Mouse (Mus musculus): ENCODE measurements at regions not wholly inside any gene's neighbourhood (a gene's known extent, or its start where the extent isn't known, plus 50 kb on each side); places are given as distances from the start of the nearest gene placed in this dataset.

DNA sequence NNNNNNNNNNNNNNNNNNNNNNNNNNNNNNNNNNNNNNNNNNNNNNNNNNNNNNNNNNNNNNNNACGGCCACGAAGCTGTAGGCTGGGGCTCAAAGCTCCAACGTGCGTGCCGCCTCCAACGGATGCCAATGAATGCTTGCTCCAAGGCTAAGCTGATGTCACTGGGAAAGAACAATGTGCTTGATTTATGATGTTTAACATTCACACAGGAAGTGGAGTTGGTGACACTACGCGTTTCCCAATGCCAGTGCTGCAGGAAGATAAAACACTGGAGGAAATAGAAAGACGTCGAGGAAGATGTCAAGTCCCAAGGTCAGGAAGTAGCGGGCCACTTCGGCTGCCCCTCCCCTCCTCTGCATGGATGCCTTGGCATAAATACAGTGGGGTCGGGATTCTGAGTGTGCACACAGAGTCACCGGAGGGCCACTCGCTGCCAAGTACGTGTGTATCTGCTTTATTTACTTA is 180.7 kb upstream of the Azi2 start:
- H3K4me2 ChIP-seq, result no peak overlapping the region
- 0 out of 2 replicates have a peak, but pooled peaks cover 3% of the 10 kb centered on the region for H3K4me1 ChIP-seq
- no peak overlapping the region for H3K4me3 ChIP-seq (replicated peaks)
- no peak overlapping the region for H3K27ac ChIP-seq
- no peak overlapping the region for H3K9ac ChIP-seq
- 44% methylated on average over 16 of the region's 16 CpGs for WGBS
- no peaks in the 10 kb centered on the region for H3K36me3 ChIP-seq
- ATAC-seq (ENCODE audit: insufficient read depth, low FRiP score, low read depth), result no peak
- no peaks in the 10 kb centered on the region for H3K9me3 ChIP-seq
- H3K27me3 ChIP-seq (replicated peaks), result no peaks in the 10 kb centered on the region

DNA sequence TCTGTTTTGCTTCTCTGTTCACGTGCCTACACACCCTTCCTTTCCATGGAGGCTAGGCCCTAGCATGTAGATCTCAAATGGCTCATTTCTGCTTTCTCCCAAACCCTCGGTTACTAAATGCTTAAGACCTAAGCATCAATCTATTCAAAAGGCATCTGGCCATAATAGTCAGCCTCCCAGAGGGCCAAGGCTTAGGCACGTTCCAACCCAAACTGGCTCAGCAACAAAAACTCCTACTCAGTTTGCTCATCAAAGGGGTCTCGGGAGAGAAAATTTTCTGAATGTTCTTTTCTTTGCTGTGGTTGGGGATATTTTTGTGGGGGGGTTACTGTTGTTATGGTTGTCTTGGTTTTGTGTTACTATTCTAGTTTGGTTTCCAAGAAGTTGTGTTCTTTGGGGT is 196.8 kb upstream of the Azi2 start:
- 66% methylated on average over 4 of the region's 4 CpGs for WGBS
- H3K27me3 ChIP-seq (replicated peaks), result no peaks in the 10 kb centered on the region
- no peak for ATAC-seq (ENCODE audit: insufficient read depth, low FRiP score, low read depth)
- no peaks in the 10 kb centered on the region for H3K9me3 ChIP-seq
- no peak overlapping the region for H3K9ac ChIP-seq
- H3K36me3 ChIP-seq, result no peaks in the 10 kb centered on the region
- no peak overlapping the region for H3K27ac ChIP-seq
- H3K4me1 ChIP-seq, result no peaks in the 10 kb centered on the region
- H3K4me2 ChIP-seq, result no peak overlapping the region
- H3K4me3 ChIP-seq (replicated peaks), result no peak overlapping the region

GRCm38 (mm10) chr9:117836696-117837380 is 203.5 kb upstream of the Azi2 start:
- 47% methylated on average over 12 of the region's 12 CpGs for WGBS
- H3K27me3 ChIP-seq (replicated peaks), result no peaks in the 10 kb centered on the region
- no peak overlapping the region for H3K4me2 ChIP-seq
- no peak overlapping the region for H3K27ac ChIP-seq
- H3K9ac ChIP-seq, result no peak overlapping the region
- no peaks in the 10 kb centered on the region for H3K9me3 ChIP-seq
- no peak overlapping the region for H3K4me3 ChIP-seq (replicated peaks)
- no peak for ATAC-seq (ENCODE audit: insufficient read depth, low FRiP score, low read depth)
- no peaks in the 10 kb centered on the region for H3K4me1 ChIP-seq
- no peaks in the 10 kb centered on the region for H3K36me3 ChIP-seq

DNA sequence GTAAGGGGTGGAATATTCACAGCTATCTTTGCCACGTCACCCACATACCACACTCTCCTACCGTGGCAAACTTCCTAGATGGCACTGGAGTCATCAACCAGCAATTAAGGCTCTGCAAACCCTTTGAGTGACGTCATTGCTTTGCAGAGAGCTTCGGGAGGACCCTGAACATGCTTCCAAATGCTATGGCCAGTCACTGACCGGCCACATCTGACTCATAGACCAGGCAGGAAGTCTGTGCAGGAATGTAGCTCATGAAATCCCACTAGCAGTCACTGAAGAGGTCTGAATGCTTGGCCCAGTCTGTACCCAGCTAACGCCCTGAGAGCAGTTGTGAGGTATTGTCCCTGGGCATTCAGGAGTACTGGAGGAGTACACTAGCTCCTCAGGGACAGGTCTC is 203.9 kb upstream of the Rbms3 start:
- Histone ChIP-seq H3K4me2 (no peak overlapping the region), H3K9ac (no peak overlapping the region), H3K36me3 (no peaks in the 10 kb centered on the region), H3K27me3 (replicated peaks) (no peaks in the 10 kb centered on the region), H3K4me3 (replicated peaks) (no peak overlapping the region), H3K27ac (no peak overlapping the region), H3K9me3 (no peaks in the 10 kb centered on the region), H3K4me1 (no peaks in the 10 kb centered on the region)
- no peak for ATAC-seq (ENCODE audit: insufficient read depth, low FRiP score, low read depth)
- WGBS, result 71% methylated on average over 6 of the region's 6 CpGs

GRCm38 (mm10) chr9:117814661-117815060 is 184.9 kb upstream of the Rbms3 start:
- Histone ChIP-seq H3K9ac (no peak overlapping the region), H3K27me3 (replicated peaks) (no peaks in the 10 kb centered on the region), H3K4me3 (replicated peaks) (no peak overlapping the region), H3K4me1 (no peaks in the 10 kb centered on the region), H3K4me2 (no peak overlapping the region), H3K9me3 (no peaks in the 10 kb centered on the region), H3K36me3 (no peaks in the 10 kb centered on the region), H3K27ac (no peak overlapping the region)
- ATAC-seq (ENCODE audit: insufficient read depth, low FRiP score, low read depth), result no peak
- WGBS, result 50% methylated on average over 4 of the region's 4 CpGs

- no peak overlapping the region for H3K9ac ChIP-seq
- 63% methylated on average over 9 of the region's 9 CpGs for whole genome bisulfite sequencing
- no peaks in the 10 kb centered on the region for H3K4me1 ChIP-seq
- H3K36me3 ChIP-seq, result no peaks in the 10 kb centered on the region
- H3K27ac ChIP-seq, result no peak overlapping the region
- H3K27me3 ChIP-seq (replicated peaks), result no peaks in the 10 kb centered on the region
- no peak overlapping the region for H3K4me2 ChIP-seq
- ATAC-seq (ENCODE audit: insufficient read depth, low FRiP score, low read depth), result no peak
- H3K4me3 ChIP-seq (replicated peaks), result no peak overlapping the region
- no peaks in the 10 kb centered on the region for H3K9me3 ChIP-seq
These were observed 183.5 kb upstream of the Rbms3 start for GRCm38 (mm10) chr9:117813216-117813615.

DNA sequence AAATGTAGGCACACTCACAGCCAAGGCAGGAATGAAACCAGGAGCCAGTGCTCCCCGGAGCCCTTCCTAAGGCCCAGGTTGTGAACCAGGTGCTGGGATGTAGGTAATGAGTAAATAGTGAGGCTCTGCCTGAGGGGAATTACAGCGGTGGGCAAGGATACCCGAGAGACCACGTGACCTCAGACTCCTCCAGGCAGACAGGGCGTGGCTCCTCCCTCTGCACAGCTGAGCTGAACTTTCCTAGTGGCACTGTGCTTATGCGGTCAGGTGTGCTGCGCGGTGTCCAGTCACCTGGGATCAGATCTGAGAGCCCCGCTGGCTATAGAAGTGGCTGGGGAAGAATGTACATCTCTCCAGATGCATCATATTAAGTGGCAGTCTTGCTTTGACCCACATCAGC is 176.1 kb upstream of the Rbms3 start:
- no peaks in the 10 kb centered on the region for H3K27me3 ChIP-seq (replicated peaks)
- H3K9me3 ChIP-seq, result no peaks in the 10 kb centered on the region
- no peak overlapping the region for H3K27ac ChIP-seq
- no peaks in the 10 kb centered on the region for H3K4me1 ChIP-seq
- no peak overlapping the region for H3K4me2 ChIP-seq
- H3K4me3 ChIP-seq (replicated peaks), result no peak overlapping the region
- no peak; the same call in 1 of the 2 replicates for ATAC-seq (ENCODE audit: insufficient read depth, low FRiP score, low read depth)
- no peak overlapping the region for H3K9ac ChIP-seq
- WGBS, result 67% methylated on average over 9 of the region's 9 CpGs
- H3K36me3 ChIP-seq, result no peaks in the 10 kb centered on the region

DNA sequence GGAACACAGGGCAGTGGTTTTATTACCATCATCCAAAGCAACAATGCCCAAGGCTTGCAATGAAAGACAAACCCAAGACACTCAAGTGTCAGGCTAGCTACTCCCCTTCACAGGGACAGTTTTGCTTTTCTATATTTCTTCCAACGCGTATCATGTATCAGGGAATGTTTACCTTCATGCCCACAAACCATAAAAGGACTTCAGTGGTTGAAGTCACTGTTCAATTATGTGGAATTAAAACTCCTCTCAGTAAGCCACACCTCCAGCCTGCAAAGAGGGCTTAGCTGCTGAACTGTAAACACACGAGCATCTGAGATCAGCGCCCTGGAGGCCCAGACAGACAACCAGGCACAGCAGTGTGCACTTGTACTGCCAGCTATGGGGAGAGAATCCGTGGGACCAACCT is 154.5 kb upstream of the Rbms3 start:
- no peaks in the 10 kb centered on the region for H3K9me3 ChIP-seq
- no peaks in the 10 kb centered on the region for H3K36me3 ChIP-seq
- no peaks in the 10 kb centered on the region for H3K27me3 ChIP-seq (replicated peaks)
- 42% methylated on average over 5 of the region's 5 CpGs for WGBS
- H3K4me1 ChIP-seq, result no peaks in the 10 kb centered on the region
- H3K27ac ChIP-seq, result no peak overlapping the region
- no peak overlapping the region for H3K4me2 ChIP-seq
- H3K4me3 ChIP-seq (replicated peaks), result no peak overlapping the region
- H3K9ac ChIP-seq, result no peak overlapping the region
- no peak for ATAC-seq (ENCODE audit: insufficient read depth, low FRiP score, low read depth)

- WGBS, result 85% methylated on average over 6 of the region's 6 CpGs
These were observed 124.9 kb upstream of the Rbms3 start for GRCm38 (mm10) chr9:117754651-117755050.

GRCm38 (mm10) chr9:117753466-117753865 is 123.8 kb upstream of the Rbms3 start:
- Histone ChIP-seq H3K4me3 (replicated peaks) (no peak overlapping the region), H3K27me3 (replicated peaks) (no peaks in the 10 kb centered on the region), H3K27ac (no peak overlapping the region), H3K4me1 (no peaks in the 10 kb centered on the region), H3K36me3 (no peaks in the 10 kb centered on the region), H3K9ac (no peak overlapping the region), H3K4me2 (no peak overlapping the region), H3K9me3 (no peaks in the 10 kb centered on the region)
- 75% methylated on average over 3 of the region's 3 CpGs for WGBS
- ATAC-seq (ENCODE audit: insufficient read depth, low FRiP score, low read depth), result no peak

More at GRCm38 (mm10) chr9:117754651-117755050, 124.9 kb upstream of the Rbms3 start:
- no peak for ATAC-seq (ENCODE audit: insufficient read depth, low FRiP score, low read depth)
- H3K27me3 ChIP-seq (replicated peaks), result no peaks in the 10 kb centered on the region
- no peak overlapping the region for H3K9ac ChIP-seq
- H3K36me3 ChIP-seq, result no peaks in the 10 kb centered on the region
- H3K4me2 ChIP-seq, result no peak overlapping the region
- no peak overlapping the region for H3K4me3 ChIP-seq (replicated peaks)
- no peak overlapping the region for H3K27ac ChIP-seq
- no peaks in the 10 kb centered on the region for H3K4me1 ChIP-seq
- no peaks in the 10 kb centered on the region for H3K9me3 ChIP-seq

DNA sequence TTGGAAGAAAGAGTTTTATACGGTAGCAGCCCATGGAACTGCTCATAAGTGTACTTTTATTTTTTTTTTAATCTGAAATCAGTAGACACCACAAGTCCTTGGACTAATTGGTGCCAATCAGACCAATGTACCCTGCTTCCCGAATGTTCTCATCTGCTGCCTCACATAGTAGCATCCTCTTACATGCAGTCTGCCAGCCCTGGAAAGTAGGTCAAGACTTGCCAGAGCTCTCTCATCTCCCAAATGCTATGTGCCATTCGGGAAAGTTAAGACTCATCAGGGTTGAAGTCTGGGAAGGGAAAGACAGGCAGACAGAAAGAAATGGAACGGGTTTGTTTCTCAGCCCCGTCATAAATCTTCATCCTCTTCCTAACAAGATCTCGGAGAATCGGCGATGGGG is 115.2 kb upstream of the Rbms3 start:
- H3K9ac ChIP-seq, result no peak overlapping the region
- WGBS, result 87% methylated on average over 8 of the region's 8 CpGs
- no peak overlapping the region for H3K4me2 ChIP-seq
- H3K4me3 ChIP-seq (replicated peaks), result no peak overlapping the region
- H3K4me1 ChIP-seq, result no peaks in the 10 kb centered on the region
- H3K27me3 ChIP-seq (replicated peaks), result no peaks in the 10 kb centered on the region
- H3K36me3 ChIP-seq, result no peaks in the 10 kb centered on the region
- H3K9me3 ChIP-seq, result no peaks in the 10 kb centered on the region
- no peak for ATAC-seq (ENCODE audit: insufficient read depth, low FRiP score, low read depth)
- no peak overlapping the region for H3K27ac ChIP-seq

DNA sequence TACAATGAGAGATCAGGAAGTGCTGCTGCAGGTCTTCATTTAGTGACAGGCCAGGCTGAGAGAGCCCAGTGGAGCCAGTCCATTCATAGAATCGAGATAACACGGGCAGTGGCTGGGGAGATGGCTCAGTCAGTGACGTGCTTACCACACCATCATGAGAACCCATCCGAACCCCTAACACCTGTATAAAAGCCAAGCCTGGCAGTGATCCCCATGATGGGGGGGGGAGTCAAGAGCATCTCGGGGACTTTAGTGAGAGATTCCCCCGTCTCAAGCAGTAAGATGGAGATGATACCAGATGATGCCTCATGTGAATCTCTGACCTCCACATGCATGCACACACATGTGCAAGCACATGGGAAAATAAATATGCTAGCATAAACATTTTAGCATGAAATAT is 99.7 kb upstream of the Rbms3 start:
- no peak for ATAC-seq (ENCODE audit: insufficient read depth, low FRiP score, low read depth)
- Histone ChIP-seq H3K9ac (no peak overlapping the region), H3K4me2 (no peak overlapping the region), H3K4me3 (replicated peaks) (no peak overlapping the region), H3K4me1 (no peaks in the 10 kb centered on the region), H3K9me3 (no peaks in the 10 kb centered on the region), H3K27me3 (replicated peaks) (no peaks in the 10 kb centered on the region), H3K27ac (no peak overlapping the region), H3K36me3 (no peaks in the 10 kb centered on the region)
- 94% methylated on average over 6 of the region's 6 CpGs for WGBS

GRCm38 (mm10) chr9:117720161-117720598 is 90.5 kb upstream of the Rbms3 start:
- Histone ChIP-seq H3K36me3 (no peaks in the 10 kb centered on the region), H3K4me1 (no peaks in the 10 kb centered on the region), H3K27ac (peak overlapping the region; percentile 33), H3K9me3 (no peaks in the 10 kb centered on the region), H3K4me2 (no peak overlapping the region), H3K9ac (no peak overlapping the region), H3K4me3 (replicated peaks) (no peak overlapping the region), H3K27me3 (replicated peaks) (no peaks in the 10 kb centered on the region)
- ATAC-seq (ENCODE audit: insufficient read depth, low FRiP score, low read depth), result peak; percentile 47; the same call in 1 of the 2 replicates
- WGBS, result 42% methylated on average over 7 of the region's 7 CpGs

Measured in stomach, embryonic 15.5 days (tissue).